Mouse (Mus musculus) brain, adult 10 weeks (tissue): ENCODE measurements around the gene Rinl. TPM values are rescaled to one million over a fixed set of nuclear protein-coding genes. Genes with fewer than 3 reads are reported as not detected.

Experiments
- polyA plus RNA-seq: library from polyadenylated mRNA; stranded (reverse); fragments of 350-450 nt; fragmentation: Illumina TruSeq; extraction: RNeasy Lipid Tissue Mini Kit (QIAGEN cat#74804); gene quantifications from one replicate; pipeline ENCODE4 v1.2.3, GENCODE M21; 2015; ENCODE audit warnings: low read depth, low replicate concordance

Gene Rinl
- polyA plus RNA-seq: 2.9 TPM

DNA sequence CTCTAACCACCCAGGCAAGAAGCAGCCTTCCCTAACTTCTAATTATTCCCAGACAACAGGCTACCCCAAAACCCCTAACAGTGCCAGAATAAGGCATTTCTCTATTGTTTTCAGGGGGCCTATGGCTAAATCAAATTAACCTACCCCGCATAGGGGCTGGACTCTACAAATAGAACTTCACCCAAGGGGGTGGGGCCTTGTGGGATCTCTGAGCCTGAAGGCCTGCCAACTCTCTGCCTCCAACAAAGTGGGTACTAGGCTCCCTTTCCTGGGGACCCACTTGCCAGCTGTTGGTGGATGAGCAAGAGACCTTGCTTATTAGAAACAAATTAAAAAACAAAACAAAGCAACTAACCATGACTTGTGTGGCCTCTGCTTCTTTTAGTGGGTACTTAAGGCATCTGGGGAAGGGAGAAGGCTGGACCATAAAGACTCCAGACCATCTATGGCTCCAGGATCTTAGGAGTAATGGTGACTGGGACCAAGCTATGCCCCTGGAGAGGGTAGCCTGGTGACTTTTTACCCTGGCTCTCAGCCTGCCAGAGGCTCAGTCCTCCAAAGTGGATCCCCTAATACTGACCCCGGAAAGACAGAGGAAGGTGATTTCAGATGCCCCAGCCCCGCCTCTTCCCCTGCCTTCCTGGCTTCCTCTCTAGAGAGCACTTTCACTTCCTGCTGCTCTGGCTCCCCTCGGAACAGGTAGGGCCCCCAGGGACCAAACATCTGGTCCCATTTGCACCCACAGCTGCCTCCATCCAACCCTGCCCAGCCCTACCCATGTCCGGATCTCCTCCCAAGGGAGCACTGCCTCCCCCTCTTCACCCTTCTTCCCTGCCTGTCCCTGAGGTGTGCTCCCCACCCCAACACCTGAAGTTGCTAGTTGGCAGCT lies at the start of gene Rinl:
Rinl (plus strand) TSS at position 663 of the 889 bp plus-strand sequence.

GRCm38 (mm10) chr7:28741709-28742438 lies 46.9 kb upstream of the Rinl start, which contains the start of the genes Mrps12 and Sars2:
Mrps12 (minus strand) TSS chr7:28741820.
Sars2 (plus strand) TSS chr7:28741992.

GRCm38 (mm10) chr7:28756079-28756478 lies 32.7 kb upstream of the Rinl start, which contains the start of gene Ccer2:
Ccer2 (plus strand) TSS chr7:28756174.

DNA sequence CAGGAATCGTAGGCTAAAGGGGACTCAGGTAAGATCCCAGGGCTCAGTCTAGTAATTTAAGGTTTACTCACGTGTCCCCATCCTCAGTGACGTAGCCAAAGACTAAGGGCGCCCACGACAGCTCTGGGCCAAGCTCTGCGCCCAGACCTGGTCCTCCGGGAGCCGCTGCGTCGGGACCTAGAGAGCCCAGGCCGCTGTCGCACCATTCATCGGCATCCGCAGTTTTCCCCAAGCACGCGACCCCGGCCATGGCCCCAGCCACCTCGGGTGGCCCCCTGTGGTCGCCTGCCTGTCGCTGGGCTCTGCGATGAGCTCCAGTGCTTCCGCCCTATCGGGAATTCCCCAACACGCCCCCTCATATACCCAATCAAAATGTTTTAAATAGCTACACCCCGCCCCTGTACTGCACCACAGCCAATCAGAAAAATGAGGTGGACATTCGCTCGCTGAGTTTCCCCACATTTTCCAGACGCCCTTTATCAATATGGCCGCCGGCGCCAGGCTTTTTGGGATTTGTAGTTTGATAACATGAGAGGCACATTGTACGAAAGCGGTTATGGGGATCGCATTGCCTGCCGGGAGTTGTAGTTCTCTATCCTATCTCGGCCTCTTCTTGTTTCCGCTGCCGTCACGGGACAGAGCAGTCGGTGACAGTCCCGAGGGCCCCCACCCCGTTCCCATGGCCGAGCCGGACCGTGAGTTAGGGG lies 22.4 kb upstream of the Rinl start, which contains the start of gene Sirt2:
Sirt2 (plus strand) TSS at position 563 of the 707 bp plus-strand sequence.

DNA sequence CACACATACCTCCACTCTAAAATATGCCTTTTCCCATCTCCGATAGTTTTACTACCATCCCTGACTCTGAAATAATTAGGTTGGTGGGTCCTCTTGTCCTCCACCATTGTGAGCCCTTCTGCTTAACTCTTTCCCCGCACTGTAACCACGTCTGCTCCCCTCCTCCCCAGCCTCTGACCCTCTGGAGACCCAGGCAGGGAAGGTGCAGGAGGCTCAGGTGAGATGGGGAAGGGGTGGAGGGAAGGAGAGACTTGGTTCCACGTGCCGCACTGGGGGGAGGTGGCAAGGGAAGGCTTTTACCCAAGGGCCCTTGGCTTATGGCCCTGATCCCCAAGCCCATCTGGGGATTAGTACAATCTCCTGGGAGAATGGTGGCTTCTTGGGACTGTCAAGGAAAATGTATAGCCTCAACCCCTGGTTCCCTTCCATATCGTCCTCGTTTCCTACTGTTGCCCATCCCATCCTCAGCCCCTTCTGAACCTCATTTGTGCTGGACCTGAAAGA lies 21.3 kb upstream of the Rinl start, which contains the start of gene Nfkbib:
Nfkbib (minus strand) TSS at position 51 of the 504 bp plus-strand sequence.

GRCm38 (mm10) chr7:28808221-28808941 lies 19.6 kb downstream of the Rinl start, which contains the start of gene Hnrnpl:
Hnrnpl (plus strand) TSS chr7:28808541.

GRCm38 (mm10) chr7:28824941-28825685 lies 36.3 kb downstream of the Rinl start, which contains the start of gene Ech1:
Ech1 (plus strand) TSS chr7:28825217.

GRCm38 (mm10) chr7:28833723-28834347 lies 45.1 kb downstream of the Rinl start, which contains the start of gene Lgals4:
Lgals4 (plus strand) TSS chr7:28833854.

Other genes with a start within 250 kb of the Rinl start
- not detected for gene Sycn, start 248.1 kb upstream of the Rinl start, polyA plus RNA-seq
- not detected for gene Nccrp1, start 241.7 kb upstream of the Rinl start, polyA plus RNA-seq
- gene Samd4b, start 190.8 kb upstream of the Rinl start, polyA plus RNA-seq: 37.9 TPM
- 6.6 TPM for gene Pak4, start 190.8 kb upstream of the Rinl start, polyA plus RNA-seq
- gene Acp7, start 157.6 kb upstream of the Rinl start, polyA plus RNA-seq: 1.3 TPM
- 15.8 TPM for gene Fbxo27, start 96.1 kb upstream of the Rinl start, polyA plus RNA-seq
- gene Fbxo17, start 72.2 kb upstream of the Rinl start, polyA plus RNA-seq: 3.3 TPM
- 126 TPM for gene Mrps12, start 47.1 kb upstream of the Rinl start, polyA plus RNA-seq
- gene Sars2, start 47.0 kb upstream of the Rinl start, polyA plus RNA-seq: 12.4 TPM
- 3.2 TPM for gene Ccer2, start 32.8 kb upstream of the Rinl start, polyA plus RNA-seq
- 181 TPM for gene Sirt2, start 22.2 kb upstream of the Rinl start, polyA plus RNA-seq
- 41.0 TPM for gene Nfkbib, start 21.5 kb upstream of the Rinl start, polyA plus RNA-seq
- 253 TPM for gene Hnrnpl, start 19.6 kb downstream of the Rinl start, polyA plus RNA-seq
- gene Ech1, start 36.2 kb downstream of the Rinl start, polyA plus RNA-seq: 96.4 TPM
- 5.1 TPM for gene Lgals4, start 44.9 kb downstream of the Rinl start, polyA plus RNA-seq
- not detected for gene Lgals7, start 74.9 kb downstream of the Rinl start, polyA plus RNA-seq
- gene Capn12, start 92.5 kb downstream of the Rinl start, polyA plus RNA-seq: 0.54 TPM
- 128 TPM for gene Actn4, start 173.4 kb downstream of the Rinl start, polyA plus RNA-seq
- 330 TPM for gene Eif3k, start 192.9 kb downstream of the Rinl start, polyA plus RNA-seq
- gene Map4k1, start 193.1 kb downstream of the Rinl start, polyA plus RNA-seq: 1.8 TPM